Mouse (Mus musculus): ENCODE measurements around the gene Klhl29.

- TF ChIP-seq CTCF (IDR thresholded peaks at IDR 0.05; ENCODE audit: borderline replicate concordance, insufficient read depth, low read length) (no peak), POLR2A (IDR thresholded peaks at IDR 0.05; ENCODE audit: low read depth, low read length) (no peak)
Observed at GRCm38 (mm10) chr12:5331810-5332484, 43.5 kb downstream of the Klhl29 start.
